Mouse (Mus musculus) testis, adult 2 months (tissue): ENCODE measurements at regions not wholly inside any gene's neighbourhood (a gene's known extent, or its start where the extent isn't known, plus 50 kb on each side); places are given as distances from the start of the nearest gene placed in this dataset.

Experiments
- CTCF ChIP-seq: fragments of 200-500 bp; IDR thresholded peaks from 2 replicates; pipeline ENCODE4 v1.5.1; 2012; ENCODE audit warnings: low read depth, mild to moderate bottlenecking, inconsistent platforms, low read length, moderate library complexity; ENCODE audit not compliant: control insufficient read depth, insufficient read depth, insufficient replicate concordance
- POLR2A ChIP-seq: fragments of 200-500 bp; IDR thresholded peaks from 2 replicates; pipeline ENCODE4 v1.6.1; 2012; ENCODE audit warnings: low read depth, mild to moderate bottlenecking, inconsistent platforms, low read length, moderate library complexity; ENCODE audit not compliant: control insufficient read depth

GRCm38 (mm10) chr9:52407841-52408240 is 239.5 kb upstream of the Zc3h12c start:
- TF ChIP-seq CTCF = no peak
- TF ChIP-seq POLR2A = no peak
